Mouse (Mus musculus): ENCODE data around the gene Aida.
"Not testable (repeated sequence)": the region's sequence is repeated elsewhere in the genome, so short reads cannot be mapped to it uniquely, and the experiment has no call there.

Aida gene

DNA sequence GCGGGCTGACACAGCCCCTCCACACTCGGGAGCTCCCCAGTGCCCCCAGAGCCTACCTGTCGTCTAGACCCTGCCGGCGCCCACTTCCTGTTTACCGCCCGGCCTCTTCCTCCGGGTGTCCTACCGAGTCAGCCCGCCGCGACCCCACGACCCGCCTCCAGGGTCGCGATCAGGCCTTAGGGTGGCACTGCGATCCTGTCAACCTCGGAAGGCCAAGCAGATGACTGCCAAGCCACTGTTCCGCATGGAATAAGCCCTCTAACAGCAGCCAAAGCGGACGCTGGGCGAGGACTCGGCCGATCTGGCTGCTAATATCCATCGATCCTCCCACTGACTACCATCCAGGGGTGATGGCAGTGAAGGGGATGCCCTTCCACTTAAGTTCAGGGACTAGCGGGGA lies at the start of gene Aida:
Gene Aida (plus strand): TSS at position 126 of the 400 bp plus-strand sequence.
- DNase-seq: peak; percentile 62

- no peak for DNase-seq
Measured at GRCm38 (mm10) chr1:183248144-183248543, 48.2 kb upstream of the Aida start.

GRCm38 (mm10) chr1:183250612-183251011 lies 45.8 kb upstream of the Aida start:
- no peak for DNase-seq

GRCm38 (mm10) chr1:183251818-183252217 lies 44.6 kb upstream of the Aida start:
- DNase-seq: no peak

DNA sequence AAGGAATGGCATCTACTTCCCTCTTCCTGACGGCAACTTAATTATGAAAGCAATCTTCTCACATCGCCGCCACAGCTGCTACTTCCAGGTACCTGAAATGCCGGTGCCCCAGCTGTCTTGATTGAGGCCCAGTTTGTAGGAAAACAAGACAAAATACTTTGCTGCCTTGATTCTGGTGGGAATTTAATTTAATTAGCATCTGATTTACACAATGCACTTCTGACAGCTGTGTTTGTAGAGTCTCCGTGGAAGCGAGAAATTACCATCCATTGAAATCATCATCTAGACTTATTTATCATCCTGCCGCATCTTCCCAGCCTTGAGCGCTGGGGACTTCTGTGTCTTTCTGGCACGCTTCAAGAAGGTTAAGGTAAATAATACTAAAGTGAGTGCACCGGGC lies 43.8 kb upstream of the Aida start:
- DNase-seq: no peak

DNA sequence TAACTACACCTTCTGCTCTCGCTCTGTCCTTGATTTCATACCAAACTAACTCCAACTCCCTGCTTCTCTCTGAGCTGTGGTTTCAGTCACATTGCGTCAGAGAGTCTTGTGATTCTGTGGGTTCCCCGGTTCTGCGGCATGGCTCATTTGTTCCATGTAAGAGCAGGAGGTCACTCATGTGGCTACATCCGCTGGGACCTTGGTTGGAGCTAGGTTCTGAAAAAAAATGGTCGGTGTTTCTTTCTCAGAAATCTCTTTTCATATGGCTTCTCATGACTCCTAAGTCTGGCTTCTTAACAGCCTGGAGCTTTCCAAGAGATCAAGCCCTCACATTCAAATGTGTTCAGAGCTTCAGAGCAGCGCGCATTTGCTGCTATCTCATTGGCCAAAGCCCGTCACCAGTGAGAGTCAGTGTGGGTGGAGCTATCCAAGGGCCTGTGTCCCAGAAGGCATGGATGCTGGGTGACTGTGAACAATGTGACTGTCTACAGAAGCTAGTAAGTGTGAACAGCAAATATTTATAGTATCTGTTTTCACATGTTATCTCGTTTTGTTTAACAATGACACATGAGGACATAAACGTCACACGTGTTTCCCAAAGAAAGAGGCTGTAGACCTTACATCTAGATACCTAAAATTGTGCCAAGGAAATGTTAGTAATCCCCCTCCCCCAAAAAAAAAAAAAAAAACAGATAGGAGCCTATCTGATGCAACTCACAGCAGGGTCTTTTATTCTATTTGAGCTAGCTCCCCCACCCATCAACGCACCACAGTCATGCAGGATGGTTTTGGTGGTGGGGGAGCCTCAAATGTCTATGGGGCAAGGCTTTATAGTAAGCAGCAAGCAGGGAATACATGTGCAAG lies 32.0 kb upstream of the Aida start:
- DNase-seq: peak; percentile 29

DNA sequence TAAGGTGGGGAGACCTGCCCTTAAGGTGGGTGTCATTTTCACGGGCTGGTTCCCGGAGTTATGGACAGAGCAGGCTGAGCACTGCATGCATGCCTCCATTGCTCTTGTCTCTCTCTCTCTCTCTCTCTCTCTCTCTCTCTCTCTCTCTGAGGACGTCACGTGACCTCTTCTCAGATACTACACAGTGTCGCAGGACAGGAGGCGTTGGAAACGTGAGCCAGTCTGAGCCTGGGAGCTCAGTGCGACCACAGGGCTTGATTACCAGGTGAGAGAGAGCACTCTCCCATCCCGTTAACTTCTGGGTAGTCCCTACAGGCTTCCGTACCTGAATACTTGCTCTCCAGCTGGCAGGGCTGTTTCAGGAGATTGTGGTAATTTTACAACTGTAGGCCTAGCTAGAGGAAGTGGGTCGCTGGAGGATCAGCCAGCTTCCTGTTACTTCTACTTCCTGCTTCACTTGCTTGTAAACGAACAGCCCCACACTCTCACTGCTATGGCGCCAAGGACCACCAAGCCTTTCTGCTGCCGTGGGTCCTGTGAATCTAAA lies 30.4 kb upstream of the Aida start:
- DNase-seq: no peak

DNA sequence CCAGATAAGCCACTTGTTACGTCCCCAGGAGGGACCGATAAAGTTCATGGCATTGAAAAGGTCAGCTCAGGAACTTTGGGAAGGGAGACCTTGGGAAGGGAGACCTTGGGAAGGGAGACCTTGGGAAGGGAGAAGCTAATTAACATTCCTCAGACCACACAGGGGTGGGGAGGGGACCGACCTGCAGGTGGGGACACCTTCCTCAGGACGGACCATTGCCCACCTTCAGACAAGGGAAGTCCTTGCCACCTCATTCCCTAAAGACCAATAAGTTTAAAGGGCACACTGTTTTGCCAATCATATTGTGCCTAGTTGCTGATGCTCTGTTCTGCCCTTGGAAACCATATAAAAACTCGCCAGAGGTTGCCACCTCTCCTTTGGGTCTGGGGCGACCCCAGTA lies 28.7 kb upstream of the Aida start:
- DNase-seq: no peak

GRCm38 (mm10) chr1:183272867-183273818 lies 23.2 kb upstream of the Aida start:
- peak; percentile 66 for DNase-seq

- DNase-seq: no peak
Measured at GRCm38 (mm10) chr1:183274385-183274784, 22.0 kb upstream of the Aida start.

- no peak for DNase-seq
Measured at GRCm38 (mm10) chr1:183275763-183276162, 20.6 kb upstream of the Aida start.

GRCm38 (mm10) chr1:183288351-183288750 lies 8.0 kb upstream of the Aida start:
- DNase-seq: no peak

- no peak for DNase-seq
Measured at GRCm38 (mm10) chr1:183289576-183289975, 6.8 kb upstream of the Aida start.

DNA sequence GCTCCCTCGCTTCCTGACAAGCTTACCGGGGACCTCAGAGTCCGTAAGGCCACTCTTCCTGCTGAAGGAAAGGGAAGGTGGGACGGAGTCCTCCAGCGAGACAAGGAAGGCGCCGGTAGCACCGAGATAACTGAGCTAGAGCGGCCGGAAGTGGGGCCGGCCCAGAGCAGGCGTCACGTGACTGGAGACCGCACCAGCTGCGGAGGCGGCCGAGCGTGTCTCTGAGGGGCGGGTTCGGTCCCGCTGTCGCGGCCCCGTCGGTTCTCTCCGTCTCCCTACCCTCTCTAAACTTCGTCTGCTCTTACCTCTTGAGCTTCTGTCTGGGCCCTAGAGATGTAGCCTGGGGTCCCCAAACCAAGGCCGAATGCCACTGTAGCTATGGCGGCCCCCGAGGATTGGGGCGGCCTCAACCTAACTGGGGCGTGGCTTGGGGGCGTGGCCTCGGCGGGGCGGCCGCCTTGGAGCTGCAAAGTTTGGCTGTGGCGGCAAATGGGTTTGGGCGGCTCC lies 540 bp downstream of the Aida start, which contains the start of gene Brox:
Gene Brox (minus strand): TSS at position 393 of the 507 bp plus-strand sequence.
- peak; percentile 95 for DNase-seq

GRCm38 (mm10) chr1:183297473-183297885 lies 1.1 kb downstream of the Aida start:
- peak; percentile 65 for DNase-seq

- DNase-seq: peak; percentile 58
Measured at GRCm38 (mm10) chr1:183297886-183298489, 1.6 kb downstream of the Aida start.

- DNase-seq: peak; percentile 92
Measured at GRCm38 (mm10) chr1:183299161-183299560, 2.8 kb downstream of the Aida start.

- no peak for DNase-seq
Measured at GRCm38 (mm10) chr1:183307555-183307954, 11.2 kb downstream of the Aida start.

DNA sequence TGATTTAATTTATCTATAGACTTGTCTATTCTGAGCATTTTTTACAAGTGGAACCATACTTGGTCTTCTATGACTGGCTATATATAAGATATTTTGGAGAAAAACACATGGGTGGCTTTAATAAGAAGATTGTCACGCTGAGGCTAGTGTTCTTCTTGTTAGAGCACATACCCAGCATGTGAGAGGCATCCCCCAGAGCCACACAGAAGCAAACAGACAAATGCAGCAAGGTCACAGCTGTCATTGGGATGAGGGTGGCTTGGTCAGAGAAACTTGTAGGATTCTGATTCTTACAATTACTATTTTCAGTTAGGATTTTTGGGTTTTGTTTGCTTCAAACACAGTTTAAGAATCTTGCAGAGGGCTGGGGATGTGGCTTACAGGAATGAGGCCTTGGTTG lies 12.1 kb downstream of the Aida start:
- no peak for DNase-seq

GRCm38 (mm10) chr1:183309601-183310000 lies 13.2 kb downstream of the Aida start:
- DNase-seq: not testable (repeated sequence)

- DNase-seq: no peak
Measured at GRCm38 (mm10) chr1:183312076-183312475, 15.7 kb downstream of the Aida start.

- DNase-seq: peak; percentile 17
Measured at GRCm38 (mm10) chr1:183315783-183316182, 19.4 kb downstream of the Aida start.
